Mouse (Mus musculus): ENCODE data around the gene Apol10b. TPM values are rescaled to one million over a fixed set of nuclear protein-coding genes. Genes with fewer than 3 reads are reported as not detected.
"Not testable (repeated sequence)": the region's sequence is repeated elsewhere in the genome, so short reads cannot be mapped to it uniquely, and the experiment has no call there.

Gene Apol10b
- total and polyA plus RNA-seq, 3 experiments: 0.08 to 0.19 TPM; not detected in 1

DNA sequence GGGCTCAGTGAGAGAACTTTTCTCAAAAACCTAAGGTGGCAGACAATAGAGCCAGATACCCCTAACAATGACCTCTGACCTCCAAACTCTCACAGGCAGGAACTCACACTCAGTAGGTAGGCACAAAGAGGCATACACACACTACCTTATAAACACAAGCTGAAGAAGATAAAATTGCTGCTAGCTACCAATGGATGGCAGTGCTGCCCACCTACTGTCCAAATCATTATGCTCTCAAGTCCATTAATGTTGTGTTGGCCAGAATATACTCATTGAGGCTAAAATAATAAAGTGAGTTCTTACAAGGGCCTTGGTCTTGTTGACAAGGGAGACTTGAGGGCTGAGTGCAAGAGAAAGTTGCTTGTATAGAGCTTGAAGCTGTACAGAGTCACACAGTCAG is 32.7 kb downstream of the Apol10b start:
- Histone ChIP-seq H3K9ac (ENCODE audit: control insufficient read depth, low read depth, low read length, poor library complexity, severe bottlenecking) (no peak overlapping the region), H3K27me3 (ENCODE audit: control insufficient read depth in 1 of 2, insufficient read depth in 2 of 2, low read length in 2 of 2) (no peaks in the 10 kb centered on the region), H3K9me3 (replicated peaks; ENCODE audit: insufficient read depth, low read length) (no peaks in the 10 kb centered on the region), H3K79me2 (ENCODE audit: control insufficient read depth, insufficient read depth, low read length, poor library complexity) (no peaks in the 10 kb centered on the region), H3K4me3 (ENCODE audit: control insufficient read depth in 1 of 2, insufficient read depth in 1 of 2, low read depth in 2 of 2, low read length in 2 of 2) (no peak overlapping the region), H3K27ac (ENCODE audit: control insufficient read depth, low read depth, low read length) (no peak overlapping the region), H3K4me1 (ENCODE audit: control insufficient read depth in 1 of 2, insufficient read depth in 2 of 2, low read length in 2 of 2) (no peaks in the 10 kb centered on the region), H3K36me3 (ENCODE audit: control insufficient read depth in 1 of 2, insufficient read depth in 2 of 2, low read length in 2 of 2) (no peaks in the 10 kb centered on the region)
- TF ChIP-seq EP300 (IDR thresholded peaks at IDR 0.05; ENCODE audit: low read depth in 1 of 2, low read length in 2 of 2) (no peak), RCOR1 (IDR thresholded peaks at IDR 0.05; ENCODE audit: low read depth, low read length) (no peak), ZNF384 (IDR thresholded peaks at IDR 0.05; ENCODE audit: low read depth, low read length) (no peak), CHD2 (IDR thresholded peaks at IDR 0.05; ENCODE audit: low read length) (no peak), ZC3H11A (IDR thresholded peaks at IDR 0.05; ENCODE audit: low read depth, low read length) (no peak), ZMIZ1 (IDR thresholded peaks at IDR 0.05; ENCODE audit: low read depth, low read length) (no peak)
- no peak for DNase-seq (ENCODE audit: low read depth, low spot score)

DNA sequence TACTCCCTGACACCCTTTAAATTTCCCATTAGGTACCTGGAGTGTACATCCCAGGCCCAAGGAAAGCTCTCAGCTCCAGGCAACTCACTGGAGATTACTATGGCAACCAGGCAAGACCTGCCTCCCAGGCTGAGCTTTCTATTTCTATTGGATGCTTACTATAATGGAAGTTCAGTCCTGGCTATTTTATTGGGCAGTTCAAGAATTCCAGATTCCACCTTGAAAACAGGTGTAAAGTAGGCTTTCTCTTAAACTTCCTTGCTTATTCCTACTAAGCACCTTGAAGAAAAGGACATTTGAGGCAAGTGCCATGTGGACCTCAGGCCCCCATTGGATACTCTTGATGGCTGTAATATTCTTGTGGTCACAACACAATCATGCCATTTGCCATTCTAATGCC is 34.1 kb downstream of the Apol10b start, which contains the start of gene 1700025B11Rik:
TSS of gene 1700025B11Rik (minus strand) at position 101 of the 400 bp plus-strand sequence.
- H3K79me2 ChIP-seq (ENCODE audit: control insufficient read depth, insufficient read depth, low read length, poor library complexity): no peaks in the 10 kb centered on the region
- no peaks in the 10 kb centered on the region for H3K9me3 ChIP-seq (replicated peaks; ENCODE audit: insufficient read depth, low read length)
- no peaks in the 10 kb centered on the region for H3K27me3 ChIP-seq (ENCODE audit: control insufficient read depth in 1 of 2, insufficient read depth in 2 of 2, low read length in 2 of 2)
- no peaks in the 10 kb centered on the region for H3K36me3 ChIP-seq (ENCODE audit: control insufficient read depth in 1 of 2, insufficient read depth in 2 of 2, low read length in 2 of 2)
- no peaks in the 10 kb centered on the region for H3K4me1 ChIP-seq (ENCODE audit: control insufficient read depth in 1 of 2, insufficient read depth in 2 of 2, low read length in 2 of 2)
- no peak within 1 kb of the TSS for H3K9ac ChIP-seq (ENCODE audit: control insufficient read depth, low read depth, low read length, poor library complexity, severe bottlenecking)
- H3K27ac ChIP-seq (ENCODE audit: control insufficient read depth, low read depth, low read length): no peak within 1 kb of the TSS
- no peak for DNase-seq (ENCODE audit: low read depth, low spot score)
- H3K4me3 ChIP-seq (ENCODE audit: control insufficient read depth in 1 of 2, insufficient read depth in 1 of 2, low read depth in 2 of 2, low read length in 2 of 2): no peak within 1 kb of the TSS
- TF ChIP-seq CHD1 (IDR thresholded peaks at IDR 0.05; ENCODE audit: low read depth, low read length): no peak
- TF ChIP-seq MXI1 (IDR thresholded peaks at IDR 0.05; ENCODE audit: low read depth, low read length): no peak
- TF ChIP-seq MYC (IDR thresholded peaks at IDR 0.05; ENCODE audit: low read depth, low read length): no peak
- TF ChIP-seq MAFK (IDR thresholded peaks at IDR 0.05; ENCODE audit: borderline replicate concordance, low read depth, low read length): no peak
- no peak for TF ChIP-seq USF2 (IDR thresholded peaks at IDR 0.05; ENCODE audit: borderline replicate concordance in 1 of 2, insufficient read depth in 1 of 2, low read depth in 1 of 2, low read length in 2 of 2)
- TF ChIP-seq MEF2A (IDR thresholded peaks at IDR 0.05; ENCODE audit: extremely low read depth, insufficient replicate concordance, low read depth, low read length, poor library complexity, severe bottlenecking): no peak
- TF ChIP-seq SIN3A (IDR thresholded peaks at IDR 0.05; ENCODE audit: low read length): no peak
- TF ChIP-seq ELF1 (IDR thresholded peaks at IDR 0.05; ENCODE audit: low read depth, low read length): no peak
- no peak for TF ChIP-seq NRF1 (IDR thresholded peaks at IDR 0.05; ENCODE audit: insufficient read depth, low read depth, low read length, poor library complexity, severe bottlenecking)
- no peak for TF ChIP-seq ZC3H11A (IDR thresholded peaks at IDR 0.05; ENCODE audit: low read depth, low read length)
- no peak for TF ChIP-seq TAL1 (IDR thresholded peaks at IDR 0.05; ENCODE audit: low read length)
- no peak for TF ChIP-seq TCF12 (IDR thresholded peaks at IDR 0.05; ENCODE audit: low read depth, low read length)
- no peak for TF ChIP-seq CTCF (IDR thresholded peaks at IDR 0.05 in 2 of 3, conservative IDR thresholded peaks at IDR 0.05 in 1 of 3; ENCODE audit: control insufficient read depth in 1 of 3, insufficient read depth in 1 of 3, low read depth in 2 of 3, low read length in 3 of 3, poor library complexity in 1 of 3, severe bottlenecking in 1 of 3)
- TF ChIP-seq POLR2AphosphoS5 (IDR thresholded peaks at IDR 0.05; ENCODE audit: borderline replicate concordance, low read depth, low read length): no peak

DNA sequence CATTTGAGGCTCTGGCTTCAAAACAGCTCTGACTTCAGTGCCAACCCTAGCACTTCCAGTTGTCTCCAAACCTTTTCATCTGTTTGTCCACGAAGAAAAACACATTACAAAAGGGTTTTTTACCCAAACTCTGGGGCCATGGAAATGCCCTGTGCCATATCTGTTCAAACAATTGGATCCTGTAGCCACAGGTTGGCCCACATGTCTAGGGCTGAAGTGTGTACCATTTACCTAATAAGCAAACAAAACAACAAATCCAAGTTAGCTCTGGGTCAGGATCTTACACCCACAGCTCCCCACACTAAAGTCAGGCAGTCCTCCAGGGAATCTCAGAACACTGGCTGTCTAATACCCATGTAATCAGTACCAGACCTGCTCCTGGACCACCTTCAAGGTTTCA is 56.7 kb downstream of the Apol10b start:
- H3K27me3 ChIP-seq (ENCODE audit: control insufficient read depth in 1 of 2, insufficient read depth in 2 of 2, low read length in 2 of 2); DNase-seq (ENCODE audit: low read depth, low spot score); H3K4me3 ChIP-seq (ENCODE audit: control insufficient read depth in 1 of 2, insufficient read depth in 1 of 2, low read depth in 2 of 2, low read length in 2 of 2): not testable (repeated sequence)

More for the DNA sequence above, 56.7 kb downstream of the Apol10b start:
- H3K79me2 ChIP-seq (ENCODE audit: control insufficient read depth, insufficient read depth, low read length, poor library complexity); H3K27ac ChIP-seq (ENCODE audit: control insufficient read depth, low read depth, low read length); H3K9me3 ChIP-seq (replicated peaks; ENCODE audit: insufficient read depth, low read length); H3K9ac ChIP-seq (ENCODE audit: control insufficient read depth, low read depth, low read length, poor library complexity, severe bottlenecking); H3K36me3 ChIP-seq (ENCODE audit: control insufficient read depth in 1 of 2, insufficient read depth in 2 of 2, low read length in 2 of 2); H3K4me1 ChIP-seq (ENCODE audit: control insufficient read depth in 1 of 2, insufficient read depth in 2 of 2, low read length in 2 of 2): not testable (repeated sequence)

Data from MEL (cell line).